Mouse (Mus musculus) urinary bladder, postnatal 0 days (tissue): ENCODE measurements around the gene Cfap54. TPM values are rescaled to one million over a fixed set of nuclear protein-coding genes. Genes with fewer than 3 reads are reported as not detected.

Experiments used
- polyA plus RNA-seq: library from polyadenylated mRNA; unstranded; fragments of >200 nt; fragmentation: Nextera tagmentation; extraction: Ambion mirVana; gene quantifications from 2 replicates; pipeline ENCODE4 v1.2.1, GENCODE M21; 2015

Cfap54 gene
- polyA plus RNA-seq: 0.18 TPM in 1 of 2 replicates, not detected in the other

DNA sequence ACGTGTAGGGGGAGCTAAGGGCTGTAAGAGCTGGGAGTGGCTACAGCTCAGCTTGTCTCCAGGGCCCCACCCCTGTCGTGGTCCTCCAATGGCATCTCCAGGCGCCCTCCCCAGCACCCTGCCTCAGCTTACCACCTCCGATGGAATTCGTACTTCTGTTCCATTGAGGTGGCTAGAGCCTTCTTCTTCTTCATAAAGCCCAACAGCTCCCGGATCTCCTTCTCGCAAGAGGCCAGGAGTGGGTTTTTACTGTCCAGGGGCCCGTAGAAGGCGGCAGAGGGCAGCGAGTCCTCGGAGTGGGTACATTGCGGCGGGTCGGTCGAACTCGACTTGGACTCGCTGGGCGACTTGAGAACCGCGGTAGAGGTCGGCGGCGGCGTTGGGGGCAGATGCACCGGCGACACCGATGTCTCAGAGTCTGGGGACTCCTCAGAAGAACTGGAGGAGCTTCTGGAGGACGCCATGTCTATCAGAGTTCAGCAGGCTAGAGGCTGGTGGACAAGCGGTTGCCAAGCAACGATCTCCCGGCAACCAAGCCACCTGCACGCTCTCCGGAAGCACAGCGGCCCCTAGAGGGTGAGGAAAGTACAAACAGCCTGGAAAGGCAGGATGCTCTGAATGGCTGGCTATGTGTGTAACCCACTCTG lies at the start of gene Cfap54:
Cfap54 (minus strand) TSS at position 486 of the 647 bp plus-strand sequence.

Other genes starting within 250 kb of the Cfap54 start
- gene Cdk17, start 79.3 kb upstream of the Cfap54 start, polyA plus RNA-seq: 11.4 and 11.5 TPM in 2 replicates
- 12.2 and 13.0 TPM in 2 replicates for gene Elk3, start 229.5 kb upstream of the Cfap54 start, polyA plus RNA-seq